Mouse (Mus musculus) large intestine, adult 2 months (tissue): ENCODE measurements around the gene Tex14. TPM values are rescaled to one million over a fixed set of nuclear protein-coding genes. Genes with fewer than 3 reads are reported as not detected.
"Not testable (repeated sequence)": the region's sequence is repeated elsewhere in the genome, so short reads cannot be mapped to it uniquely, and the experiment has no call there.

Experiments
- DNase-seq: peaks from one replicate; pipeline ENCODE4 v3.0.0-alpha.2; 2012; ENCODE audit warnings: low read depth, low spot score
- WGBS: fragments of 180-500 bp; shearing (Covaris S2); methylation state at CpG from one replicate; pipeline ENCODE4 v1.1.7; 2018; 5-methylcytosine and 5-hydroxymethylcytosine counted together
- polyA plus RNA-seq: library from polyadenylated mRNA; depleted of rRNA; stranded (reverse); fragments of >200 nt; gene quantifications from 2 replicates; pipeline ENCODE4 v1.2.3, GENCODE M21; 2012

Tex14 gene
- polyA plus RNA-seq, 1 experiment, result 0.12 TPM

- 9% methylated on average over 16 of the region's 16 CpGs for WGBS
- DNase-seq, result no peak
Measured at GRCm38 (mm10) chr11:87444735-87445428, 40.0 kb downstream of the Tex14 start.

- 53% methylated on average over 4 of the region's 4 CpGs for WGBS
Measured at GRCm38 (mm10) chr11:87445593-87445992, 40.7 kb downstream of the Tex14 start.

GRCm38 (mm10) chr11:87446159-87446558 lies 41.3 kb downstream of the Tex14 start:
- DNase-seq, result no peak
- WGBS, result 86% methylated on average over 3 of the region's 3 CpGs

More at GRCm38 (mm10) chr11:87445593-87445992, 40.7 kb downstream of the Tex14 start:
- DNase-seq, result not testable (repeated sequence)

GRCm38 (mm10) chr11:87447429-87447828 lies 42.6 kb downstream of the Tex14 start:
- no peak for DNase-seq

GRCm38 (mm10) chr11:87448081-87448475 lies 43.2 kb downstream of the Tex14 start:
- DNase-seq, result not testable (repeated sequence)
- under 1% methylated on average over 34 of the region's 34 CpGs for WGBS

GRCm38 (mm10) chr11:87448476-87449199 lies 43.8 kb downstream of the Tex14 start:
- WGBS, result under 1% methylated on average over 6 of the region's 32 CpGs

GRCm38 (mm10) chr11:87449200-87449547 lies 44.3 kb downstream of the Tex14 start:
- WGBS, result 9% methylated on average over 3 of the region's 3 CpGs
- no peak for DNase-seq

More at GRCm38 (mm10) chr11:87448476-87449199, 43.8 kb downstream of the Tex14 start:
- DNase-seq, result not testable (repeated sequence)

GRCm38 (mm10) chr11:87449847-87450246 lies 45.0 kb downstream of the Tex14 start:
- DNase-seq, result not testable (repeated sequence)

GRCm38 (mm10) chr11:87452779-87453178 lies 47.9 kb downstream of the Tex14 start:
- DNase-seq, result not testable (repeated sequence)
- WGBS, result 69% methylated on average over 8 of the region's 8 CpGs

More at GRCm38 (mm10) chr11:87449847-87450246, 45.0 kb downstream of the Tex14 start:
- 50% methylated on average over 5 of the region's 5 CpGs for WGBS

- DNase-seq, result no peak
- 9% methylated on average over 13 of the region's 13 CpGs for WGBS
Measured at GRCm38 (mm10) chr11:87453216-87454034, 48.6 kb downstream of the Tex14 start.

GRCm38 (mm10) chr11:87454035-87454690 lies 49.3 kb downstream of the Tex14 start:
- 77% methylated on average over 2 of the region's 2 CpGs for WGBS
- DNase-seq, result no peak

- WGBS, result 93% methylated on average over 5 of the region's 5 CpGs
- DNase-seq, result no peak
Measured at GRCm38 (mm10) chr11:87455573-87455972, 50.7 kb downstream of the Tex14 start.

GRCm38 (mm10) chr11:87455984-87456383 lies 51.1 kb downstream of the Tex14 start:
- WGBS, result 89% methylated on average over 4 of the region's 4 CpGs

GRCm38 (mm10) chr11:87460566-87460965 lies 55.7 kb downstream of the Tex14 start:
- WGBS, result 94% methylated on average over 6 of the region's 6 CpGs
- DNase-seq, result no peak

More at GRCm38 (mm10) chr11:87455984-87456383, 51.1 kb downstream of the Tex14 start:
- DNase-seq, result no peak

- not testable (repeated sequence) for DNase-seq
- WGBS, result under 1% methylated on average over 23 of the region's 58 CpGs
Measured at GRCm38 (mm10) chr11:87461780-87462460, 57.1 kb downstream of the Tex14 start.

GRCm38 (mm10) chr11:87462461-87463242 lies 57.8 kb downstream of the Tex14 start:
- WGBS, result 6% methylated on average over 9 of the region's 9 CpGs
- DNase-seq, result no peak

GRCm38 (mm10) chr11:87463243-87463540 lies 58.3 kb downstream of the Tex14 start:
- 44% methylated on average over 5 of the region's 5 CpGs for WGBS
- DNase-seq, result no peak

GRCm38 (mm10) chr11:87463792-87464430 lies 59.0 kb downstream of the Tex14 start:
- not testable (repeated sequence) for DNase-seq
- 81% methylated on average over 4 of the region's 4 CpGs for WGBS
